Comparison of ENCODE assay signal across 9 mouse cellular contexts in the genomic region with DNA sequence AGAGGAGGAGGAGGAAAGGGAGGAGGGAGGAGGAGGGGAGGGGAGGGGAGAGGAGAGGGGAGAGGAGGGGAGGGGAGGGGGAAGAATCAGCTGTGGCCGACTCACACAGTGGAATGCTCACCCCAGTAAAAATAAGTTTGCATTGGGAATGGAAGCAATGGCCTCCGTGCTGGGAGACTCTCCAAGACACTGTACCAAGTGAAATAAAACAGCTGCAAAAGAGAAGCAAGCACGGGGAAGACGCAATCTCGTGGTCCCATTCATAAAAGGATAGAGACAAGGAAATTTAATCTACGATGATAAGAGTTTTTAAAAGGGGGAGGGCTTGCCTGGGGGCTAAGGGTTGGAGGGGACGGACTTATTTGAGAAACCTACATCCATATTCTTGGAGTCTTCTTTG. TPM values are rescaled to one million over a fixed set of nuclear protein-coding genes. Genes with fewer than 3 reads are reported as not detected.
DNase-seq lines count a peak whose midpoint lies in the region; ATAC-seq and TF ChIP-seq lines count a peak whose summit lies in the region.
"Had no signal": no experiment of that assay in that cellular context is flagged by ENCODE, and none has a peak within 500 bp of the region (broad histone marks: within the 10 kb centered on the region; RNA-seq: fewer than 3 reads in every experiment).

No protein-coding gene starts in this region.

- ATAC-seq in embryonic facial prominence, embryonic 14.5 days (ENCODE audit: low read depth): no peak
- no peak for ATAC-seq in hindbrain, embryonic 13.5 days (ENCODE audit: low FRiP score)
- ATAC-seq in liver, embryonic 15.5 days (ENCODE audit: insufficient read depth): no peak

- DNase-seq in embryonic facial prominence, embryonic 14.5 days (ENCODE audit: low spot score): peak; percentile 51
- no peak for DNase-seq in cerebellum, postnatal 25 days
- DNase-seq in ovary, postnatal 36 days (ENCODE audit: low spot score): no peak
- no peak for DNase-seq in urinary bladder, adult 2 months (ENCODE audit: low spot score)
- DNase-seq in layer of hippocampus, adult 9-11 months: no peak

- no peaks in the 10 kb centered on the region for H3K27me3 ChIP-seq in ES-Bruce4 (ENCODE audit: control insufficient read depth, insufficient read depth, low read length, poor library complexity, severe bottlenecking)
- no peaks in the 10 kb centered on the region for H3K27me3 ChIP-seq in embryonic facial prominence, embryonic 14.5 days (replicated peaks; ENCODE audit: control insufficient read depth, insufficient read depth, low read length)
- H3K27me3 ChIP-seq in hindbrain, embryonic 13.5 days: peaks cover 28% of the 10 kb centered on the region
- H3K27me3 ChIP-seq in liver, embryonic 15.5 days: no peaks in the 10 kb centered on the region

- no peak for TF ChIP-seq POLR2A in ES-Bruce4 (IDR thresholded peaks at IDR 0.05; ENCODE audit: insufficient read depth, low read length)

- peaks cover 11% of the 10 kb centered on the region for H3K4me1 ChIP-seq in ES-Bruce4 (ENCODE audit: control insufficient read depth, insufficient read depth, low read length)
- peaks cover 27% of the 10 kb centered on the region for H3K4me1 ChIP-seq in embryonic facial prominence, embryonic 14.5 days (ENCODE audit: control insufficient read depth, insufficient read depth, low read length)
- peaks cover 15% of the 10 kb centered on the region for H3K4me1 ChIP-seq in hindbrain, embryonic 13.5 days (replicated peaks)
- peaks cover 60% of the 10 kb centered on the region for H3K4me1 ChIP-seq in liver, embryonic 15.5 days (replicated peaks)

- no peak for TF ChIP-seq EP300 in ES-Bruce4 (IDR thresholded peaks at IDR 0.05; ENCODE audit: insufficient read depth, low read depth, low read length)

- H3K4me3 ChIP-seq in ES-Bruce4 (ENCODE audit: low read depth, low read length): no peak overlapping the region
- peak overlapping the region; percentile 38 for H3K4me3 ChIP-seq in embryonic facial prominence, embryonic 14.5 days (ENCODE audit: low read depth, low read length)
- H3K4me3 ChIP-seq in hindbrain, embryonic 13.5 days: peak overlapping the region; percentile 33
- peak overlapping the region; percentile 55 for H3K4me3 ChIP-seq in liver, embryonic 15.5 days (replicated peaks)

- H3K9me3 ChIP-seq in ES-Bruce4 (replicated peaks; ENCODE audit: control insufficient read depth, insufficient read depth, low read length, poor library complexity, severe bottlenecking): no peaks in the 10 kb centered on the region
- H3K9me3 ChIP-seq in embryonic facial prominence, embryonic 14.5 days (ENCODE audit: control insufficient read depth, low read length): no peaks in the 10 kb centered on the region
- H3K9me3 ChIP-seq in hindbrain, embryonic 13.5 days: no peaks in the 10 kb centered on the region
- H3K9me3 ChIP-seq in liver, embryonic 15.5 days (replicated peaks): no peaks in the 10 kb centered on the region

- H3K36me3 ChIP-seq in ES-Bruce4 (ENCODE audit: control insufficient read depth, insufficient read depth, low read length, poor library complexity, severe bottlenecking): no peaks in the 10 kb centered on the region
- H3K36me3 ChIP-seq in embryonic facial prominence, embryonic 14.5 days (ENCODE audit: control insufficient read depth, insufficient read depth, low read length): no peaks in the 10 kb centered on the region
- H3K36me3 ChIP-seq in hindbrain, embryonic 13.5 days: no peaks in the 10 kb centered on the region
- no peaks in the 10 kb centered on the region for H3K36me3 ChIP-seq in liver, embryonic 15.5 days (replicated peaks)

- WGBS in embryonic facial prominence, embryonic 14.5 days: 13% methylated on average over 7 of the region's 7 CpGs
- WGBS in hindbrain, embryonic 13.5 days: 34% methylated on average over 7 of the region's 7 CpGs
- 14% methylated on average over 7 of the region's 7 CpGs for WGBS in liver, embryonic 15.5 days (ENCODE audit: insufficient replicate concordance)

- H3K27ac ChIP-seq in ES-Bruce4 (ENCODE audit: insufficient read depth, low read length): peak overlapping the region; percentile 66
- peak overlapping the region; percentile 88 for H3K27ac ChIP-seq in embryonic facial prominence, embryonic 14.5 days (replicated peaks; ENCODE audit: low read depth, low read length)
- no peak overlapping the region for H3K27ac ChIP-seq in hindbrain, embryonic 13.5 days
- H3K27ac ChIP-seq in liver, embryonic 15.5 days (replicated peaks): peak overlapping the region; percentile 71

- peak overlapping the region; percentile 61 for H3K9ac ChIP-seq in ES-Bruce4 (ENCODE audit: low read depth, poor library complexity, severe bottlenecking)
- peak overlapping the region; percentile 43 for H3K9ac ChIP-seq in embryonic facial prominence, embryonic 14.5 days (ENCODE audit: low read depth, low read length)
- no peak overlapping the region for H3K9ac ChIP-seq in hindbrain, embryonic 13.5 days
- H3K9ac ChIP-seq in liver, embryonic 15.5 days: peak overlapping the region; percentile 48; the same call in 1 of the 2 replicates

- no peak for TF ChIP-seq CTCF in ES-Bruce4 (IDR thresholded peaks at IDR 0.05; ENCODE audit: low read depth, low read length)

- H3K4me2 ChIP-seq in embryonic facial prominence, embryonic 14.5 days (ENCODE audit: low read depth, low read length): peak overlapping the region; percentile 64
- peak overlapping the region; percentile 56 for H3K4me2 ChIP-seq in hindbrain, embryonic 13.5 days
- H3K4me2 ChIP-seq in liver, embryonic 15.5 days: peak overlapping the region; percentile 73

RNA-seq across cellular contexts. Expression of gene 1700122O11Rik, which starts 36.9 kb away (rescaled TPM):
- not detected in 2 replicates for polyA plus RNA-seq in ES-Bruce4 (2011; ENCODE audit: insufficient read depth, insufficient read length, low read depth, missing spikeins)
- polyA plus RNA-seq in embryonic facial prominence, embryonic 14.5 days (2014; fragmentation: Nextera tagmentation; extraction: Ambion mirVana): not detected in 2 replicates
- polyA plus RNA-seq in hindbrain, embryonic 13.5 days (2015; fragmentation: Nextera tagmentation; extraction: Ambion mirVana): not detected in 2 replicates
- not detected in 2 replicates for polyA plus RNA-seq in liver, embryonic 15.5 days (2015; fragmentation: Nextera tagmentation; extraction: Ambion mirVana)
- polyA plus RNA-seq in urinary bladder, adult 2 months (2012; rRNA removed): not detected in 2 replicates
- polyA plus RNA-seq: thymus, postnatal 0 days had no signal
